Mouse (Mus musculus): ENCODE measurements around the gene Qars. TPM values are rescaled to one million over a fixed set of nuclear protein-coding genes. Genes with fewer than 3 reads are reported as not detected.

Qars gene
- 71.5 and 77.8 TPM in 2 replicates for polyA plus RNA-seq (2015; fragmentation: Nextera tagmentation; extraction: Ambion mirVana)

DNA sequence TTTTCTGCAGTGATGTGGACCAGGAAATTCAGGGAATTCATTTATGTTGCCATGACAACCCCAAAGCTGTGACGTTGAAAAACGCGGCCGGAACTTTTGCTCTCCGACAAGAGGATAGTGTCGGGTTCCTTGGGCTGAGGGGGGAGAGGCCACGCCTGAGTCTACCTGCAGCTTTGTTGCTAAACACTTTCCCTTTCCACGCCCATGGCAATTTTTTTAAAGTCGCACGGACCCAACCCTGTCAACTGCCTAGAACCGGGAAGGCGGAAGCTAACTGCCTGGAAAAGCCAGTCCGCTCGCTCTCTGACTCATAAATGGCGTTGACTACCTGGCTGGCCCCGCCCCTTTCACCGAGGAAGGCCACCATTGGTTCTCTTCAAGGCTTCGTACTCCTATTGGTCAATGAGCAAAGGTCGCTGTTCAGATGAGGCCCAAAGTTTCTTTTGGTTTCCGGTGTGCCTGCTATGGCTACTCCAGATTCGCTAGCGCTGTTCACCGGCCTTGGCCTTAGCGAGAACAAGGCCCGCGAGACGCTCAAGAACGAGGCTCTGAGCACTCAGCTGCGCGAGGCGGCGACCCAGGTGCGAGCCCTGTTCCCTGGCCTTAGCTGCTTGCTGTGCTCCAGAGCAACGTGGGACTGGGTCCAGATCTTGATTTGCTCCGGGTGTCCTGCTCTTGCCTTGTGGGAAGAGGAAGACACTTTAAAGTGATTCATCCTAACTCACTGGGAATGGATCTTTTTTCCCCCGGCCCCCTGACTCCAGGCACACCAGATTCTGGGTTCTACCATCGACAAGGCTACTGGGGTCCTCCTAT, at the start of gene Qars:
Qars (plus strand) TSS at position 88 of the 816 bp plus-strand sequence.
- Histone ChIP-seq H3K4me3 (peak within 1 kb of the TSS; percentile 71), H3K4me2 (peak within 1 kb of the TSS; percentile 90), H3K36me3 (peaks cover 41% of the 10 kb centered on the region), H3K9ac (peak within 1 kb of the TSS; percentile 79), H3K27me3 (no peaks in the 10 kb centered on the region), H3K9me3 (no peaks in the 10 kb centered on the region), H3K4me1 (replicated peaks) (peaks cover 19% of the 10 kb centered on the region), H3K27ac (peak within 1 kb of the TSS; percentile 79)
- peak; percentile 95 for ATAC-seq (ENCODE audit: low FRiP score)
- under 1% methylated on average over 37 of the region's 37 CpGs for WGBS

- ATAC-seq (ENCODE audit: low FRiP score): peak; percentile 10
- Histone ChIP-seq H3K27me3 (peaks cover 14% of the 10 kb centered on the region), H3K4me3 (peak overlapping the region; percentile 89), H3K4me1 (replicated peaks) (peaks cover 21% of the 10 kb centered on the region), H3K36me3 (peaks cover 23% of the 10 kb centered on the region), H3K9me3 (no peaks in the 10 kb centered on the region), H3K27ac (peak overlapping the region; percentile 90), H3K4me2 (peak overlapping the region; percentile 80), H3K9ac (no peak overlapping the region)
- WGBS: 92% methylated on average over 1 of the region's 1 CpGs
These were observed 47.6 kb upstream of the Qars start for GRCm38 (mm10) chr9:108459939-108460318.

DNA sequence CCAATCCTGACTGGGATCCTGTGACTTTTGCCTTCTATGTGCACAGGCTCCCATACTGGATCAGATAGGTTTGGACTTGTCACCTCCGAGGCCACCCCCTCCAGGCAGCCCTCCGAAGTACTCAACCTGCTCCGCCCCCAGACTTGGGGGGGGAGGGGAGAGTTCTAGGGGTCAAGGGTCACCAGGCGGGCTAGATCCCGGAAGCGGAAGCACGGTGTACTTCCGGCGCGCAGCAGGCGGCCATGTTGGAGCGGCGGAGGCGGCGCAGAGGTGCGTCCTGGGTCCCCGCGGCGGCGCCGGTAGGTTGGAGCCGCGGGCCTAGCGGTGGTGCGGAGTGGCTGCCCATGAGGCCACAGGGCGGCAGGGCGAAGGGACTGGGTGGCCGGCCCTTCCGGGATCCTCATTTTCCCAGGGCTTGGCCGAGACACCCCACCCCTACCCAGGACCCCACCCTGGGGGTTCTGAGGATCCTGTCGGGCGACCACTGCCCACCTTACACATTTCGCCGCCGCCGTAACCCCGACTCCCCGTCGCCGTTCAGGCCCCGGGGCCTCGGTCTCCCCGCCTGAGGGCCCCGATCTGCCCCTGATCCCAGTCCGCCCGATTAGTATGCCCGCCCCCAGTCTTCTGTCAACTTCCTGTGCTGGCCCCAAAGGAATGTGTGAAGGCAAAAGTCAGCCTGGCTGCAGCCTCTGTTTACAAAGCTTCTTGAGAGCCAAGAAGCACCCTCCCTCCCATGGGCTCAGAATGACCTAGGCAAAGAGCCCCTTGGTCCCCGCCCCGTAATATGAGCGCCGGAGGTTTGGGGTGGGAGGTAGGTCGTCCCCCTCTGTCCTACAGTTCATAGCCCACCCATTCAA, 47.0 kb upstream of the Qars start, which contains the start of gene Ccdc71:
Ccdc71 (plus strand) TSS at position 209 of the 860 bp plus-strand sequence.
- Histone ChIP-seq H3K27ac (peak within 1 kb of the TSS; percentile 90), H3K9ac (peak within 1 kb of the TSS; percentile 91), H3K4me1 (replicated peaks) (peaks cover 21% of the 10 kb centered on the region), H3K27me3 (peaks cover 13% of the 10 kb centered on the region), H3K4me3 (peak within 1 kb of the TSS; percentile 89), H3K9me3 (no peaks in the 10 kb centered on the region), H3K4me2 (peak within 1 kb of the TSS; percentile 80), H3K36me3 (peaks cover 29% of the 10 kb centered on the region)
- WGBS: under 1% methylated on average over 45 of the region's 52 CpGs
- ATAC-seq (ENCODE audit: low FRiP score): peak; percentile 83

GRCm38 (mm10) chr9:108461181-108461631, 46.3 kb upstream of the Qars start, which contains the start of gene Klhdc8b:
Gene Klhdc8b, minus strand, starts transcription at chr9:108461581.
- peak within 1 kb of the TSS; percentile 80 for H3K4me2 ChIP-seq
- H3K27ac ChIP-seq: peak within 1 kb of the TSS; percentile 90
- peak within 1 kb of the TSS; percentile 89 for H3K4me3 ChIP-seq
- H3K4me1 ChIP-seq (replicated peaks): peaks cover 21% of the 10 kb centered on the region
- H3K36me3 ChIP-seq: peaks cover 35% of the 10 kb centered on the region
- peak within 1 kb of the TSS; percentile 91 for H3K9ac ChIP-seq
- WGBS: 27% methylated on average over 11 of the region's 11 CpGs
- H3K9me3 ChIP-seq: no peaks in the 10 kb centered on the region
- peaks cover 7% of the 10 kb centered on the region for H3K27me3 ChIP-seq
- no peak for ATAC-seq (ENCODE audit: low FRiP score)

- Histone ChIP-seq H3K4me1 (replicated peaks) (peaks cover 21% of the 10 kb centered on the region), H3K36me3 (peaks cover 40% of the 10 kb centered on the region), H3K4me2 (peak overlapping the region; percentile 80), H3K27me3 (0 out of 2 replicates have a peak, but pooled peaks cover 3% of the 10 kb centered on the region), H3K9me3 (no peaks in the 10 kb centered on the region), H3K9ac (peak overlapping the region; percentile 91), H3K27ac (no peak overlapping the region), H3K4me3 (peak overlapping the region; percentile 89)
- ATAC-seq (ENCODE audit: low FRiP score): no peak
- WGBS: 93% methylated on average over 5 of the region's 5 CpGs
These were observed 45.8 kb upstream of the Qars start for GRCm38 (mm10) chr9:108461675-108462074.

GRCm38 (mm10) chr9:108462192-108462591, 45.3 kb upstream of the Qars start:
- Histone ChIP-seq H3K27ac (no peak overlapping the region), H3K27me3 (0 out of 2 replicates have a peak, but pooled peaks cover 3% of the 10 kb centered on the region), H3K9me3 (no peaks in the 10 kb centered on the region), H3K4me3 (no peak overlapping the region), H3K4me2 (peak overlapping the region; percentile 80; the same call in 1 of the 2 replicates), H3K36me3 (peaks cover 45% of the 10 kb centered on the region), H3K9ac (0 out of 2 replicates have a peak overlapping the region, but pooled peaks have one; percentile 39), H3K4me1 (replicated peaks) (peaks cover 21% of the 10 kb centered on the region)
- 93% methylated on average over 10 of the region's 10 CpGs for WGBS
- ATAC-seq (ENCODE audit: low FRiP score): no peak

GRCm38 (mm10) chr9:108463713-108464112, 43.8 kb upstream of the Qars start:
- ATAC-seq (ENCODE audit: low FRiP score): no peak
- Histone ChIP-seq H3K27me3 (0 out of 2 replicates have a peak, but pooled peaks cover 3% of the 10 kb centered on the region), H3K27ac (no peak overlapping the region), H3K36me3 (peaks cover 55% of the 10 kb centered on the region), H3K4me3 (no peak overlapping the region), H3K4me1 (replicated peaks) (peaks cover 21% of the 10 kb centered on the region), H3K9me3 (no peaks in the 10 kb centered on the region), H3K9ac (no peak overlapping the region), H3K4me2 (no peak overlapping the region)
- WGBS: 98% methylated on average over 9 of the region's 9 CpGs

DNA sequence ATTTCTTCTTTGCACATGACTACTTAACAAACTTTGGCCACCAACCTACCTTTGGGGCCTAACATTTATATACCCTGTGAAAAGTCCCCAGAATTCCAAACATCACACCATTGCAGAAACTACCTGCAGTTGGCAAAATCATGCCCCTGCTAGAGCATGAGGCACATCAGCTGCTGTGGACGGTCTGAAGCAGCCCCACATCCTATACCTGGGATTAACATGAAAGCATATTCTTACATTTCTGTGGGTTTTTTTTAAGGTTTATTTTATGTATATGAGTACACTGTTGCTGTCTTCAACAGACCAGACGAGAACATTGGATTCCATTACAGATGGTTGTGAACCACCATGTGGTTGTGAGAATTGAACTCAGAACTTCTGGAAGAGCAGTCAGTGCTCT, 41.3 kb upstream of the Qars start:
- 97% methylated on average over 2 of the region's 2 CpGs for WGBS
- no peak for ATAC-seq (ENCODE audit: low FRiP score)
- peaks cover 55% of the 10 kb centered on the region for H3K36me3 ChIP-seq

GRCm38 (mm10) chr9:108469430-108469829, 38.1 kb upstream of the Qars start:
- WGBS: 81% methylated on average over 5 of the region's 5 CpGs
- Histone ChIP-seq H3K27me3 (no peaks in the 10 kb centered on the region), H3K9me3 (no peaks in the 10 kb centered on the region), H3K27ac (no peak overlapping the region), H3K9ac (no peak overlapping the region), H3K4me2 (no peak overlapping the region), H3K36me3 (peaks cover 37% of the 10 kb centered on the region), H3K4me3 (no peak overlapping the region), H3K4me1 (replicated peaks) (no peaks in the 10 kb centered on the region)
- no peak for ATAC-seq (ENCODE audit: low FRiP score)

More for the DNA sequence above, 41.3 kb upstream of the Qars start:
- no peak overlapping the region for H3K4me3 ChIP-seq
- peaks cover 13% of the 10 kb centered on the region for H3K4me1 ChIP-seq (replicated peaks)
- no peak overlapping the region for H3K27ac ChIP-seq
- H3K27me3 ChIP-seq: no peaks in the 10 kb centered on the region
- H3K9me3 ChIP-seq: no peaks in the 10 kb centered on the region
- H3K4me2 ChIP-seq: no peak overlapping the region
- no peak overlapping the region for H3K9ac ChIP-seq

DNA sequence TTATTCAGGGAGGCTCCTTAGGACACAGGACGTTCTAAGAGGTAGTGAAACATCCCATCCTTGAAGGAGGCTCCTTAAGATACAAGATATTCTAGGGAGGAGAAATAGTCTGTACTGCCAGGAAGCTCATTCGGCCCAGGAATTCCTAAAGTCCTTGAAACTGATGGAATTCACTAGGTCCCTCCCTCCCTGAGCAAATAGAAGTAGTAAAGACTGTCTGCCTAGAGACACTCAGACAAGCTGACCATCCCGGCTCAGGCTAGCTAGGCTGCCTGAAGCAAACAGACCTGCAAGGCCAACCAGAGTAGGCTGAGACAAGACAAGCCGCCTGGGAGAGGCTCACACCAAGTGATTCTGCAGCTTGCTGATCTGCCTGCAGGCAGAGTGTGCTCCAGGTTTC, 37.7 kb upstream of the Qars start:
- no peak for ATAC-seq (ENCODE audit: low FRiP score)
- no peak overlapping the region for H3K4me3 ChIP-seq
- no peak overlapping the region for H3K9ac ChIP-seq
- 74% methylated on average over 4 of the region's 4 CpGs for WGBS
- H3K27ac ChIP-seq: no peak overlapping the region
- no peak overlapping the region for H3K4me2 ChIP-seq
- no peaks in the 10 kb centered on the region for H3K9me3 ChIP-seq
- no peaks in the 10 kb centered on the region for H3K4me1 ChIP-seq (replicated peaks)
- peaks cover 33% of the 10 kb centered on the region for H3K36me3 ChIP-seq
- H3K27me3 ChIP-seq: no peaks in the 10 kb centered on the region

DNA sequence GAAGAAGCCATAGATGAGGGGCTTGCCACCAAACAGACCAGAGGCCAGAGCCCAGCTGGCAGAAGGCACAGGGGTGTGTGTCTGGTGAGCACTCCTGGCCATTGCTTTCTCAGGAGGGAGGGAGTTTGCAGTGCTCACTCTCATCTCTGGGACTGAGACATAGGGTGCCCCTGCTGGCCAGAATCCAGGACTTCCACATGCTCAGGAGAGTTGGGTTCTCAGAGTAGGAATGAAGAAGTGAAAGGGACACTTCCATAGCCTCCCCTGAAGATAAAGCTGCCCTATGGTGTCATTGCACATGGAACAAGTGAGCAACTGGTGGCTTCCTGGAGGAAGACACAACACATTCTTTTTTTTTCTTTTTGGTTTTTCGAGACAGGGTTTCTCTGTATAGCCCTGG, 33.0 kb upstream of the Qars start:
- Histone ChIP-seq H3K27ac (no peak overlapping the region), H3K36me3 (no peaks in the 10 kb centered on the region), H3K4me2 (no peak overlapping the region), H3K4me1 (replicated peaks) (peaks cover 11% of the 10 kb centered on the region), H3K4me3 (no peak overlapping the region), H3K9me3 (no peaks in the 10 kb centered on the region), H3K9ac (no peak overlapping the region), H3K27me3 (no peaks in the 10 kb centered on the region)
- ATAC-seq (ENCODE audit: low FRiP score): no peak
- WGBS: 100% methylated on average over 1 of the region's 1 CpGs

Data from hindbrain, embryonic 13.5 days (tissue).